Mouse (Mus musculus) lung, postnatal 0 days (tissue): Measurements from ENCODE around the gene Vmn2r20.

ENCODE experiments used
- CTCF ChIP-seq: IDR thresholded peaks from 2 replicates; pipeline ENCODE4 v1.5.1; 2016; ENCODE audit warnings: antibody characterized with exemption, mild to moderate bottlenecking
- EP300 ChIP-seq: IDR thresholded peaks from 2 replicates; pipeline ENCODE4 v1.6.1; 2016; ENCODE audit warnings: antibody characterized with exemption, mild to moderate bottlenecking, control low read depth

- TF ChIP-seq CTCF, result no peak
- no peak for TF ChIP-seq EP300
These were observed 77.8 kb downstream of the Vmn2r20 start for GRCm38 (mm10) chr6:123340093-123340492.
